Mouse (Mus musculus) layer of hippocampus, adult 8-10 months (tissue): ENCODE measurements around the gene Tpt1. TPM values are rescaled to one million over a fixed set of nuclear protein-coding genes. Genes with fewer than 3 reads are reported as not detected.
"Not testable (repeated sequence)": the region's sequence is repeated elsewhere in the genome, so short reads cannot be mapped to it uniquely, and the experiment has no call there.

Experiments used
- DNase-seq, 2 experiments: peaks; one replicate each; pipeline ENCODE4 v3.0.0; 2022; ENCODE audit warnings: low spot score in 2 of 2
- total RNA-seq, 4 experiments: library from RNA; stranded (reverse); gene quantifications; 2 replicates each; pipeline ENCODE4 v1.2.4; 2022

Tpt1 gene
- total RNA-seq: 1,000 to 10,000 TPM in 2 of 4 experiments, 100 to 1,000 TPM in 2; 898 to 1,122 (median 1,004) TPM

DNA sequence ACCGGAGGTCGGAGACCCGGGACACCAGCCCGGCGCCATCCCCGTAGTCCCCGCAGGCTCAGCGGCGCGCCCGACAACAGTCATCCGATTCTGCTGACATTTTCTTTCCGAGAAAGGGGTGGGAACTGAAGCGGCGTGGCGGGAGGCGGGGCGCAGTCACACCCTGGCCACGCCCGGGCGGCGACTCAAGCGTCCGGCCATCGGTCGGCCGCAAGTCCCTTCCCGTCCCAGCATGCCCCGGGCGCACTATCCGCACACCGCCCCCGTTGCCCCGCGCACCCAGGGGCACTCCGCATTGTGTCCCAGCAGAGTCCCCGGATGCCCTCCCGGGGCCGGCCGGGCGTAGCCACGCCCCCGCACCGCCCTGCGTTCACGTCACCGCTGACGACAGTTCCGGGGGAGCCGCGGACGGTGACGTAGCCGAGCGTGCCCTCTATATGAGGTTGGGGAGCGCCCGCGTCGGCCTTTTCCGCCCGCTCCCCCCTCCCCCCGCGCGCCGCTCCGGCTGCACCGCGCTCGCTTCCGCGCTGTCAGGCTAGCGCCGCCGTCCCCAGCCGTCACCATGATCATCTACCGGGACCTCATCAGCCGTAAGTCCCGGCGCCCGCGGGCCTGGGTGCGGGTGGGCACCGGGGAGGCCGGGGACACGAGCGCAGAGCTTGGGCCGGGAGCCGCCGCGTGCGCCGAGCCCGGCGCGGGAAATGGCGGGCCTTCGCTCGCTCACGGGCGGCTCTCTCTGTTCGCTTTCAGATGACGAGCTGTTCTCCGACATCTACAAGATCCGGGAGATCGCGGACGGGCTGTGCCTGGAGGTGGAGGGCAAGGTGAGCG is at the start of gene Tpt1:
TSS of gene Tpt1 (plus strand) at position 227 of the 831 bp plus-strand sequence.
- peak; percentile 96 to 97 for DNase-seq

DNA sequence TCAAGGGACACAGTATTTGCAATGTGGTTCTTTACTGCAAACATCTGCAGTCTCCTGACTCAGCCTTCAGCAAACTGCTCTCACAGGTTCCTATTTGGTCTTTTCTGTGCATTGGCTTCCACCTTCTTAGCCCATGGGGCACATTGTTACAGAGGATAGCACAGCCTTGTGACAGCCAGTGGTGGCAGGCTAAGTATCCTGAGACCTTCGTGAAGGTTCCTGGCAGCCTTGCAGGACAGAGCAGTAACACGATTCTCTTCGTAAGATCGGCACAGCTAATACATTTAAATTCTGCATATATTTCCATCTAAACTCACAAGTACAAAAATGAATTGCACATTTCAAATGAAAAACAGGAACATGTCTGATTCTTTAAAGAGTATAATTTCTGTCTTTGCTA is 49.0 kb upstream of the Tpt1 start:
- DNase-seq: no peak

DNA sequence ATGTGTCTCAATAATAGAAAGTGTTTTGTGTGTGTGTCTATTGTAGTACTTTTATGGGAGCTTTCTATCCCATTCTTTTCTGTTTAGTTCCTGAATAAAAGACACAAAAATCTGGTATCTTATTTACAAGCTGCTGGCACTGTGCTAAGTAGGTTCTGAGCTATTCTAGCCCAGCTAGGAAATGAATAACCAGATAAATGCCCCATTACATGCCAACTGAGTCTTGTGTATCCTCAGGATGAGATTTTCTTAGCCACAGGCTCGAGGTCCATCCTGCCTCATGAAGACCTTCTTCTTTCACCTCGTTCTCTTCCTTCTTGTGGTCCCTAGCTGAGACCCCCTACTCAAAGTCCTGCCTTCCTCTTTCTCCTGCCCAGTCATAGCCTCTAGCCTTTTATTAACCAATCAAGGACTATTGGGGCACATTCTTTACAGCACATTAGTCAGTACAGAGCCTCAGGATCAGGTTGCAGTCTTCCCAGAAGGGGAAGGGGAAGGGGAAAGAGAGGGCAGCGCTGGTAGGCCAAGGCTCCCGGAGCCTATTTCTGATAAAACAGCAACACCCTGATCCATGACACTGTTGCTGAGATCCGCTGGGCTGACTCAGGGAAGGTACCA is 47.0 kb upstream of the Tpt1 start:
- DNase-seq: no peak

DNA sequence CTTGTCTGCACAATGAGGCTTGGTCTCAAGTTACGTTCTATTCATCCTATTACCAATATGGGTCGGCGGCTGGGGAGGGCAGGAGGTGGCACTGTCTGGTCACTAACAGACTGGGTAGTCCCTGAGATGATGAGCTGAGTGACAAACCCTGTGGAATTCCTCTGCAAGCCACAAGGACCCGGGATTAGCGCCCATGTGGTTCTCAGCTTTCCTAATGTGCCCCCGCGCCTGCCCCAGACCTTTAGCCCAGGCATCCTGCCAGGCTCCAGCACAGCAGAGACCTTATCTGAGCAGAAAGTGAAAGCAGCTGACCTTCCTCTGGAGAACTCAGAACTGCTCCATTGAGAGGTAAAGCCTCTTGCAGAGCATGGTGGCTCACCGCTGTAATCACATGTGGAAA is 37.1 kb upstream of the Tpt1 start:
- no peak for DNase-seq

DNA sequence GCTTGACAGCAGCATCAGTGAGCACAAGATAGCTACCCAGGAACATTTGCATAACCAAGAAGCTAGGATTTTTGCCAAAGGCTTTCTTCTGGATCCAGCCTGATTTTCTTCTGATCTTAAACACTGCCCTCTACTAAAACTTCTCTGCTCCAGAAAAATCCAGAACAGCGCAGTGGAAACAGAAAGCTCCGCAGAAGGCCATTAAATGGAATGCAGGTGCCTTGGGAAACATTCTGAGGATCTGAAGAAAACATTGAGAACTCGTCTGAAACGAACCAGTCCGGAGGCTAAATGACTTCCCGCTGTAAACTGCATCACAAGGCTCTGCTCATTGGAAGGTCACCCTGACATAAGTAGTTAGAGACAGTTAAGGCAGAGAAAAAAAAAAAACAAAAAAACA is 35.0 kb upstream of the Tpt1 start:
- no peak for DNase-seq

DNA sequence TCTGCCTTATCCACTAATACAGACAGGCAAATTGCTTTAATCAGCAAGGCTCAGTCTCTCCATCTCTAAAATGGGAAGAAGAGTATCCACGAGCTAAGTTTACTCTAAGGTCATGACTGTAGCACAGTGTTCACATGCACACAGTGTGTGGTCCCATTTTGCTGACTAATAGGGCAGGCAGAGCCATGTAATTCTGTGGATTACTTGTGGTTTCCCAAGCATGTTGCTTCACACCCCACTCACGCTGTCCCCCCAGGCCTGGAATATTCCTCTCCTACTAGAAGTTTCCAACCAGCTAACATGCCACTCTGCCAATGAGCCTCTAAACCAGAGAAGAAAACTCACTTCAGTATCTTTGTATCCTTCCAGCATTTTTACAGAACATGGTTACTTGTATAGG is 26.4 kb upstream of the Tpt1 start:
- DNase-seq: no peak

DNA sequence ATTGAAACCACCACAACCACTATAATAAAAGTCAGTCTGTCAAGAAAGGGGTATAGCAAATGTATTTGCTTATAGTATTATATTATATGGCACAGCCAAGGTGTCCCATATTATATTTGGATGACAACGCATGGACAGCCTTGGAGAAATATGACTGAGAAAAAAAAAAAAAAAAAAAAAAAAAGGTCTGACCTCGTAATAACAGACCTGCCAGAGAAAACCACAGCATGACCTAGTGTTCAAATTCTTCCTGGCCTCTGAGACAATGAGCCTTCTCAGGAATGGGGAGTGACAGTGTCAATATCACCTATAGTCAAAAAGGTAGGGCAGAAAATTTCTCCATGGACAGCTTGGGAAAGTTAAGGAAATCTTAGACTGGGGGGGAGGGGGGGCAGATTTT is 25.6 kb upstream of the Tpt1 start:
- DNase-seq: no peak

DNA sequence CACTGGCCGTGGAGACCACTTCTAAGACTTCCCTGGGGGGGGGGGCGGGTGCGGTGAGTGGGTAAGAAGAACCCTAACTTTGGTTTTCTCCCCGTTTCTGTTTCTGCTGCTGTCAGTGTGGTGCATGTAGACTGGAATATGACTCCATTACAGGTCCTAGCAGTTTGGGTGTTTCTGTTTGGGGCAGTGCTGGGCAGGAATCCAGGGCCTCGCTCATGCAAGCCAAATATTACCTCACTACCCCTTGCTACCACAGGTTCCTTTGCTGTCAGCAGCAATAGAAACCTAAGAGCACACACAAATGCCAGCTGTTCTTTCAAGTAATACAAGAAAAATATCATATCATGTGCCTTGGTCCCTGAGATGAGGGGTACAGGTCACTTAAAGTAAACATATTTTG is 24.9 kb upstream of the Tpt1 start:
- DNase-seq: no peak

DNA sequence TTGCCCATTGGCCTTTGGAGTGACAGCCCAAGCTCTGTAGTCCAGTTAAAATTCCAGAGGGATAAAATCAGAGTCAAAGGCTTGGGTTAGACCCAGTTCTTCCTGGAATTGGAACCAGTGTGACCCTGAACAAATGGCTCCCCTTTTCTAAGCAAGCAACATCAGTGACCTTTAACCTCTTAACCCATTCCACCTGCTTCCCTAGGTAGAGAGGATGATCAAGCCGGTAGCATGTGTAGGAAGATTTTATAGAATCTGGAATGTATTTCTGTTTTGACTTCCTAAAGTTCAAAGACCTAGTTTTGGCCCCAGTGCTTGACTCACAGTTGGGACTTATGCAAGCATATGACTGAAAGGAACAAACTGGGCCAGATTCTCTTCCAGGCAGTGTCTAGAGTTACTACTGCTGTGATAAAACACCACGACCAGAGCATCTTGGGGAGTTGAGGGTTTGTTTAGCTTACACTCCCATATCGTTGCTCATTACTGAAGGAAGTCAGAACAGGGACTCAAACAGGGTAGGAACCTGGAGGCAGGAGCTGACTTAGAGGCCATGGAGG is 18.0 kb upstream of the Tpt1 start:
- no peak for DNase-seq

DNA sequence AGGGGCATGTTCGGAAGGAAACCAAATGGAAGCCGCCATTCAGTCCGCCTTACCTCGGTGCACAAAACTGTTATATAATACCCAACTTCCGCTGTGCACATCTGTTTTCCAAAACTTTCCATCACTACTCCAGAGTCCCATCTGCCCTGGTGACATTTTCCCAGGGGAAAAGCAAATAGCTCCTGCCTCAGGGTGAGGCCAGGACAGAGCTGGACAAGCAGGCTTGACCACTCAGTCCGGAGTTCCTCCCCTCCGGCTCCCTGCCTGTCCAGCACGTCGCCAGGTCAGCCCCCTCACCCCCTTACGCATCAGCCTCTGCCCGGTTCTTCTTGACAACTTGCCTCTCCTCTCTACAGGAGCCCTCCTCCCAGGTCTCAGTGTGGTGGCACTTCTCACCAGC is 16.7 kb upstream of the Tpt1 start:
- no peak for DNase-seq

DNA sequence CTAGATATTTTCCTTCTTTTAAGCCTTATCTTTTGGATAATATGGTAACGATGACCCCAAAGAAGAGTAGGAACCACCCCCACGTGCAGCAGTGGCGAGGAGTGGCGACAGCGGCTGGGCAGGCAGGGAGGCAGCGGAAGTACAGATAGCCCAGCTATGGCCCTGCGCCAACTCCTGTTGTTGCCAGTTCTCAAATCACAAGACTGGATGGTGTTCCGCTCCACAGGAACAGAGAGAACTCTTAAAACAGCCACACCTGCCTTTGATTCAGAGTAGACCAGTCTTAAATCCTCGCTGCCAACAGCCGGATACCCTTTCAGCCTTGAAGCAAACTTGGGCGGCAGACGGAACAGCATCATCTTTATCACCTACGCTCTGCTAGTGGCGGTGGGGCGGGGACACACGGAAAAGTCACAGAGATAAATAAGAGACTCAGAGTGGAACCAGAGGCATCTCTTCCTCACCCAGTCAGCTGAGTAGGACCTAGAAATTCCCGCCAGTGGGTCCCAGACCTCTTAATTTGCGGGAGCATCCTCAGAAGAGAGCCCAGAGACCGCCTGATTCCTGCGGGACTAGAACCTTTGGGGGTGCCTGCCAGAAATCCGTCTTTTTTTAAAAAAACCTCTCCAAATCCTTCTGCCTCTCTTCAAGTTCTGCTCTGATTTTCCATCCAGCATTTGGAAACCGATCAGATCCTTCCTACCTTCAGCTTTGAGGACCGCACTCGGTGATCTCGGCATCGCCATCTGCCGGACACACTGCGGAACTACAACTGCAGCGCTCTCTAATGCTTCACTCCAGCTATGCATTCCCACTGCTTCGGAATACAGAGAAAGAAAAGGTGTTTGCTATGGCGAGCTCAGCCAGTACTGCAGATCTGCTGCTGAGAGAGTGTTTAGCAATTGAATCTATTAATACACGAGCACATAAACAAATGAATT is 15.8 kb upstream of the Tpt1 start:
- DNase-seq: peak; percentile 87 to 94

DNA sequence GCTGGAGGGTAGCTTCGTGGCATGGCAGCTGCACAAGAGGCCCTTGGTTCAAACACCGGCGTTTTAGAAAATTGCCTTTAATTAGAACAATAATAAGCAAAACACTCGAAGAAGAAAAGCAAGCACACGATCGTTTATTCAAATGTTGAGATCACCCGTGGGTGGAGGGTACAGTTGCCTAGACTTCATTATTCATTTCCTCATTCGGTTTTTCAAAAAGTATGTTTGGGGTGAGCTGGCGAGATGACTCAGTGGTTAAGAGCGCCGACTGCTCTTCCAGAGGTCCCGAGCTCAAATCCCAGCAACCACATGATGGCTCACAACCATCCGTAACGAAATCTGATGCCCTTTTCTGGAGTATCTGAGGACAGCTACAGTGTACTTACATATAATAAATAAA is 15.1 kb upstream of the Tpt1 start:
- DNase-seq: not testable (repeated sequence)

DNA sequence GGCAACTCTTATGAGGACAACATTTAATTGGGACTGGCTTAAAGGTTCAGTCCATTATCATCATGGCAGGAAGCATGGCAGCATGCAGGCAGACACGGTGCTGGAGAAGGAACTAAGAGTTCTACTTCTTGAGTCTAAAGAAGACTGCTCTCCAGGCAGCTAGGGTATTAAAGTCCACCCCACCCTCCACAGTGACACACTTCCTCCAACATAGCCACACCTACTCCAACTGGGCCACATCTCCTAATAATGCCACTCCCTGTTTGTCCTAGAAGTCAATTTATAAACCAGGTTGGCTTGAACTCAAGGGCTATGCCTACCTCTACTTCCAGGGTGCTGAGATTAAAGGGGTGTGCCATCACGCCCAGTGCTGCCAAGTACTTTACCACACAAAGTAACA is 12.9 kb upstream of the Tpt1 start:
- DNase-seq: no peak

DNA sequence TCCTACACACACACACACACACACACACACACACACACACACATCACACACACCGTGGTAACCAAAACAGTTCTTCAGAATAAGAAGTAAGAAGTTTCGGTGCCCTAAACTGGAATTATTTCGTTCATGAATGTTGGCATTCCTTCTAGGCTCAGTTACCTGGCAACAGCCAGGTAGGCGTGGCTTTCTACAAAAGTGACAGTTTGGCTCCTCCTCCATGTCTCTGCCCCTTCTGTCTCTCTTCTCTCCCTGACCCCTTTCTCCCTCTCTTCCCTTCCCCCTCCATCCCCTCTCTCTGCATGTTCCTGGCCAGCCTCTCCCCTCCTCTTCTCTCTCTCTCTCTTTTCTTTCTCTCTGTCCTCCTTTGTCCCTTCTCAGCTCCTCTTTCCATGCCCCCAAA is 11.9 kb upstream of the Tpt1 start:
- DNase-seq: no peak

DNA sequence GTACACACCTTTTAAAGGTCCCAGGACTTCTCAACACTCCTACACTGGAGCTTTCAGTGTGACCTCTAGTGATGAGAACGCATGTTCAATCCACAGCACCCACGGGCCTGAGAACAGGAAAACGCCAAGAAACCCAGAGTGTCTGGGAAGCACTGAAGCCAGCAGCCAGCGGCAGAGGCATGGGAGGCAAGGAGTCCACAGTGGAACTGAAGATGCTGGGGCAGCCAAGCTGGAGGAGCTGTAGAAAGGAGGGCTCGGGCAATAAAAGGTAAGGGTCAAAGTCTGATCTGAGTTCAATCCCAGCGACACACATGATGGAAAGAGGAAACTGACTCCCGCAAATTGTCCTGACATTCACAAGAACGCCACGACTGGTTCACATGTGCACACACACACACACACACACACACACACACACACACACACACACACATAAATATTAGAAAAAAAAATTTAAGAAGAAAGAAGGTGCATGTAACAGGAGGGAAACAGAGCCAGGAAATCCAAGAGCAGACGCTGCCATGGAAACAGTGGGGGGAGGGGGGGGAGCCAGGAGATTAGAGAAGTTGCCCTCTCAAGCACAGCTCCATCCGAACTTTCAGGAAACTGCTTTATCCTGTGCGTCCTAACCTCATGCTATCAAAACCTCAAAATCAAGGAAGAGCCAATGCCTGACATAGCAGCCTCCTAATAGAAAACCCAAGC is 11.2 kb upstream of the Tpt1 start:
- no peak for DNase-seq

DNA sequence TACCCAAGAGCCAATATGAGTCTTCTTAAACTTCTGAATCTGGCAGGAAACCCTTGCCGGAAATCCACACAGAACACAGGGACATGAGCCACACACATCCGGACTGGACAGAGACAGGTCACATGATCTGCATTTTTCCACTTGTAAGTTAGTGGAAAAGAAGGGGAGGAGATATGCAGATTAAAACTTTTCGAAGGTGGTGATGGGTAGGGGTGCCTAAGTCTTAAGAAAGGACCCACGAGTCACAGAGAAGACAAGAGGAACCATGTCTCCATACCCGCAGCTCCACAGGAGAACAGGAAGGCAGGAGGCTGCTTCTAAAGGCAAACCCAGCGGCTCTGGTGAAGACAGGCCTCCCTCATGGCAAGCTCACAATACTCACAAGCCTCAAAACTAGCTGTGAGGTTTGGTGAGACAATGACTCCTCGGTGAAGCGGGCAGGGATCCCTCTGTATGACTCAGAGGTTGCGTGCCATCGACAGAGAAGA is 10.6 kb upstream of the Tpt1 start:
- DNase-seq: peak in 1 of 2 experiments; percentile 40

DNA sequence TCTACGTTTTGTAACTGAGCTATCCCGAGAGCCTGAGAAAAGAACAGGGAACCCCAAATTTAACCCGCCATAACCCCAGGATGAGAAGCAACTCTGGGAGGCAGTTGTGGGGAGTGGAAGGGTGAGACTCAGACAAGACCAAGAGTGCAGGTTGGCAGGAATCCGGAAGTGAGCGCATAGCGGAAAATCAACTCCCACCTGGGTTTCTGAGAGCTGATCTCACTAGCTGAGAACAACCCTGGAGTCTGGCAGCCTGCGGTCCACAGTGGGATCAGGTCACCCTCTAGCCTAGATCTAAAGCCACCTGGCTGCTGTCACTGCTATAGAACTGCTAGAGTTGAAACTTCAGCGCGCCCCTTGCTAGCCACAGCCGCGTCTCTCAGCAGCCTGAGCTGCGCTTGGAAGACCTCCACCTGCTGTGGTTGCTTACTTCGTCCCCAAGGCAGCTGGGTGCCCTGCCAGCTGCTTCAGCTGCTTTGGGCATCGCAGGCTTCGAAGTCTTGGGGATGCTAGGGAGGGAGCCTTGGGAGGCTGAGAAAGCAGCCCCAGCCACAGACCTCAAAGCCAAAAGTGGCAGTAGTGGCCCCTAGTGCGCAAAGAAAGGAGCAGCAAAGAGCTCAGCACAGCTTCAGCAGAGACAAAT is 10.0 kb upstream of the Tpt1 start:
- no peak for DNase-seq

DNA sequence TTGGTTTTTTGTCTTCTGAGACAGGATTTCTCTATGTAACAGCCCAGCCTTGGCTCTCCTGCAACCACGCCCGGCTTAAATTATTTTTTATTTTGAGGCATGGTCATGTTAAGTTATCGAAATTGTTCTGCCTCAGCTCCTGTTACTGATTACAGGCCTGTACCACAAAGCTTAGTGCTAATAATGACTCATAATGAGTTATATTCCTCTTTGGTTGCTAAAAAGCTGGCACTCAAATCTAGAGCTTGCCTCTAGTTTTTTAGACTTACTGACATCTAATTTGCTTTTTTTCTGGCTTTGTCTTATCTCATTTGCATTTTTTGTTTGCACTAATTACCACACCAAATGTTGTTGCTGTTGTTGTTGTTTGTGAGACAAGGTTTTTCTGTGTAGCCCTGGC is 8.3 kb upstream of the Tpt1 start:
- no peak for DNase-seq

DNA sequence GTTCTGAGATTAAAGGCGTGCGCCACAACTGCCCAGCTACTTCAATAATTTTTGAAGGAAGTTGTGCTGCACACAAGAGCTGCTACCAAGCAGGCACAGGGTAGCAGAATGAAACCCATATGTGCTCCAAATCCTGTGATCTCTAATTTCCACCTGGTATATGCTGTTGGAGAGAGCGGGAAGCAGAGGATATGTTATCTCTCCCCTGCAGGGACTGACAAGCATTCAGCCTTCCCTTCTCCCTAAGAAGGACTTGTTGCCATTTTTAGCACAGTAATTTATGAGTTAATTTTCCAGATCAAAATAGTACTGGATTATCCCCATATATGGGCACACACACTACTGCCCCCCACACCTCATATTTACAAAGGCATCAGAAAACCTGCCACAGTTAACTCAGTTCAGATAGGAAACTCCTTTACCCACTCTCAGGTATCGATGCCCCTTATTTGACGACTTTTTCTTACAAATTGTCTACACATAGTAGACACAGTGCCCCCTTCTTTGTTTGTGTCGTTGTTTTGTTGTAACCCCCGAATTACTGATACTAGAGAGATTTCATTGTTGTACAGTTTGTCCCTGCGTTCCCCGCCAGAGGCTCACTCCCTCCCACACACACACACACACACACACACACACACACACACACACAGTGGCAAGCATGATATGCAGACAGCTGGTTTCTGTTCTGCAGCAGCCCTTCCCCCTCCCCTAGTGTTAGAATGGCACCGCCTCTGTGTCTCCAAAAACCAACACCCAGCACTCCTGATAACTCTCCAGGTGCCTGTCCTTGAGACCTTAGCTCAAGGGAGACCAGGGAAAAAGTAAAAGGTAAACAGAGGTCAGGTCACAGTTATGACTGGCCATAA is 7.6 kb upstream of the Tpt1 start:
- no peak for DNase-seq
